Mouse (Mus musculus) left cerebral cortex, adult 11 months (tissue): ENCODE results near the gene Ctsf.
A peak's percentile ranks its signal among the peaks of the same experiment; 100 is the strongest.
"Not testable (repeated sequence)": the region's sequence is repeated elsewhere in the genome, so short reads cannot be mapped to it uniquely, and the experiment has no call there.

Source experiments
- DNase-seq: peaks from one replicate; pipeline ENCODE4 v3.0.0; 2022; ENCODE audit warnings: low spot score

Gene Ctsf

GRCm38 (mm10) chr19:4849800-4850199, 5.1 kb upstream of the Ctsf start:
- no peak for DNase-seq

- no peak for DNase-seq
Measured at GRCm38 (mm10) chr19:4850281-4850680, 4.6 kb upstream of the Ctsf start.

- DNase-seq, result no peak
Measured at GRCm38 (mm10) chr19:4855470-4855820, 515 bp downstream of the Ctsf start.

DNA sequence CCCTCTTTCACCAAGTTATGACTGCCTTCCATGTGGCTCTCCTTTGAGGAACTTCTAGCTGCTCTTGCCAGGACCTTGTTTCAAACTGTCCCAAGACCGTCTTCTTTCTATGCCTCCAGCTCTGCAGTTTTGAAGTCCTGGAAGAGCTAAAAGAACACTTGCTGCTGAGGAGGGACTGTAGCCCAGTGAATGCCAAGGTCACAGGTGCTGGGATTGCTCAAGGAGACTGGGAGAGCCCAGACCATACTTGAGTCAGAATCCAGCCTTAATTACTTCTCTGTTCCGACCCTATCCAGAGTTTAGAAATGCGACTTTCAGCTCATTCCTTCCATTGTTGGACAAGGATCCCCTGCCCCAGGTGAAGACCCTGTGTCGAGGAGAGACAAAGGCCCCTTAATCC, 1.0 kb downstream of the Ctsf start:
- no peak for DNase-seq

GRCm38 (mm10) chr19:4859081-4859480, 4.2 kb downstream of the Ctsf start:
- DNase-seq, result no peak

- no peak for DNase-seq
Measured at GRCm38 (mm10) chr19:4863048-4863447, 8.1 kb downstream of the Ctsf start.

DNA sequence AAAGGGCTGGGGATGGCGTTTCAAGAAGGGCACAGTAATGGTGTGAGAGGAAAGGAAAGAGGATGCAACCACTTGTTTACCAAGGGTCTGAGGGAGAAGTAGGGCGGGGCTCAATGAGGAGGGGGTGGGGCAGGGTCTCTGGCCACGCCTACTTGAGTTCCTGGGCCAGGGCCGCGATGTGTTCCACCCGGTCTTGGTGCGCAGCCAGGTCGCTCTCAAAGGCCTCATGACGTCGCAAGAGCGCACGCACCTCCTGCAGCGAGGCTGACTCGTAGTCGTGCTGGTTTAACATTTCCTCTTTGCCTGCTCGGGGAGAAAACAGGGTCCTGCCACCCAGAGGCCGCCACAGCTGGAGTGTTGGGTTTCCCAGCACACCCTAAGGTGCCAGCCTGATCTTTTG, 10.2 kb downstream of the Ctsf start:
- no peak for DNase-seq

- not testable (repeated sequence) for DNase-seq
Measured at GRCm38 (mm10) chr19:4874613-4875012, 19.7 kb downstream of the Ctsf start.

GRCm38 (mm10) chr19:4876241-4876640, 21.3 kb downstream of the Ctsf start:
- no peak for DNase-seq

DNA sequence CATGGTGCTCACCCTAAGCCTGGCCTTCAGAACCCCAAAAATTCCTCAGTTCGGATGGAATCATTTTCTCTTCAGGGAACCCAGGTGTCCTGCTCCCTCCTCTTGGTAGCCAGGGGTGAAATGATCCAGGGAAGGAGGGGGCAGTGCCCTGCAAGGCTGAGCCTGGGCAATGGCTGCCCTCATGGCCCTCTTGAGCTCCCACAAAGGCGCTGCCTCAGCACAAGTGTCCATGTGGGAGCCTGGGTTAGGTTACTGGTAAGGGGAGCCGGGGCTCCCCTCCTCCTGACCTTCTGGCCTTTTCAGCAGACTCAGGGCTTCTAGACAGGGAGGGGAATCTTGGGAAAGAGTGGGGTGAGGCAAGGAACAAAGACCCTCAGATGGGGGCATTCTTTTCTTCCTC, 21.8 kb downstream of the Ctsf start:
- no peak for DNase-seq

GRCm38 (mm10) chr19:4877785-4878184, 22.9 kb downstream of the Ctsf start, which contains the start of gene Actn3:
Gene Actn3 (minus strand): TSS chr19:4877909.
- DNase-seq, result no peak

DNA sequence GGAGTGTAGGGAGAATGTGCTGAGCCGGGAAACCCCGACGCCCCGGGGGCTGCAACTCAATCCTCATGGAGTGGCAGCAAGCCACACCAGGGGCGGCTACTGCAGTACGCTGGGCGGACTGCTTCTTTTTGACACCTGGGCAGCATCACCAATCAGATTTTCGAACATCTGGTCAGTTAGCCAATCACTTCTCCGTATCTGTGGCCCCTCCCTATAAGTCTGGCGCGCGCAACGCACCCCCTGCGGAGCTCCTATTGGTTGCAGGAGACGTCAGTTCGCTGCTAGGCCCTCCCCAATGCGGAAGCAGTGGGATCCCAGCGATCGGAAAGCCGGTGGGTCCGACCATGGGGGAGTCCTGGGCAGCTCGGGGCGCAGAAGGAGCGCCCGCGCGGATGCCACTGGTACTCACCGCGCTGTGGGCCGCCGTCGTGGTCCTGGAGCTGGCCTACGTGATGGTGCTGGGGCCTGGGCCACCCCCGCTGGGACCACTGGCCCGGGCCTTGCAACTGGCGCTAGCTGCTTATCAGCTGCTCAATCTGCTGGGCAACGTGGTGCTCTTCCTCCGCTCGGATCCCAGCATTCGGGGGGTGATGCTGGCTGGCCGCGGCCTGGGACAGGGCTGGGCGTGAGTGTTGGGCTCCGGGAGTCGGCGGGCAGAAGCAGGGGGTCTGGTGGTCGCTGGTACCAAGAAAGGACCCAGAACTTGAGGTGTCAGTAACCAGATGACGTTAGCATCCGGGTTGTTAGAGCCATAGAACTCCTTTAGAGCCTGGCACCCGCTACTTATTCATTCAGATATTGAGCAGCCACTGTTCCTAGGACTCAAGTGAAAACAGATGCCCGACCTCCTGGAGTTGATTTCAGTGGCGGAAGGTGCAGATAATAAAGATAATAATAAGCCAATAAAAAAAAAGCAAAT, 23.7 kb downstream of the Ctsf start, which contains the start of gene Zdhhc24:
TSS of gene Zdhhc24 (plus strand) at position 264 of the 919 bp plus-strand sequence.
- peak; percentile 93 for DNase-seq

DNA sequence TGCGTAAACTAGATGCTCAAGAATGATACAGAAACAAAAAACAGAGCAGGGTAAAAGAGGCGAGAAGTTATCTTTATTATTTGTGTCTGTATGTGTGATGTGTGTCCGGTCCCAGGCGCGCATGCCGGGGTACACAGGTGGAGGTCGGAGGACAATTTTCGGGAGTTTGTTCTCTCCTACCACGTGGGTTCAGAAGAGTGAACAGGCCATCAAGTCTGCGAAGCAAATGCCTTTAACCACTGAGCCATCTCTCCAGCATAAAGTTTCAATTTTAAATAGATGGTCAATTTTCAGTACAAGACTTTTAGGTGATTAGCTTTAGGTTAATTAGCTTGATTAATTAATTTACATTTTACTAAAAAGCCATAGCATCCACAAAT, 24.4 kb downstream of the Ctsf start:
- no peak for DNase-seq

GRCm38 (mm10) chr19:4883961-4884360, 29.0 kb downstream of the Ctsf start:
- DNase-seq, result no peak

GRCm38 (mm10) chr19:4889791-4890190, 34.9 kb downstream of the Ctsf start:
- no peak for DNase-seq

GRCm38 (mm10) chr19:4891798-4892197, 36.9 kb downstream of the Ctsf start:
- no peak for DNase-seq

DNA sequence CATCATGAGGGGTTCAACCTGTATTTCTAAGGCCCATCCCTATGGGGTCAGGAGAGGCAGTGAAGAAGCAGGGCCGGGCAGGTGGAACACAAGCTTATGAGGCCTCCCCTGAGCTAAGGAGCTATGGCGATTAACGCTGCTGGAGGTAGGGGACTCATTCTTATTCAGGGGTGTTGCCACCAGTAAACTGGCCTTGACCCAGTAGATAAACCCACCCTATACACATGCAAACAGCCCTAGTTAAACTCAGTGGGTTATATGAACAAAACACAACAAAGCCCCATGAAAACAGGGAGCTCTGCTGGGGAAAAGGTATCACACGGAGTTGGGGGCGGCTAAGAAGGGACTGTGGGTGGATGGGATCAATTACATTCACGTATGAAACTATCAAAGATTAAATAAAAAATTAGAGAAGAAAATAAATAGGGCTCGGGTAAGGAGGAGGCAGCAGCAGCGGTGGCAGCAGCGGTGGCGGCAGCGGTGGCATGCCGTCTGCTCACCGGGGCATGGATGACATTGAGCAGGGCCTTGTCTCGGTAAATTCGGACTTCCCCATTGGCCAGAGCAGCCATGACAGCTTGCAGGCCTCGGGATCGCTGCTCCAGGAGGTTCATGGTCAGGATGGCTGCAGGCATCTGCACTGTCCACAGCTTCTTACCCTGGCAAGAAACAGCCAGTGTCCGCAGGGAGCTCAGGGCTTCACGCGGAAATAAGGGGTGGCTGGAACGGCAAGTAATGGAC, 42.0 kb downstream of the Ctsf start:
- no peak for DNase-seq

GRCm38 (mm10) chr19:4898972-4899371, 44.0 kb downstream of the Ctsf start:
- DNase-seq, result no peak

- DNase-seq, result no peak
Measured at GRCm38 (mm10) chr19:4899888-4900287, 45.0 kb downstream of the Ctsf start.

- DNase-seq, result peak; percentile 52
Measured at GRCm38 (mm10) chr19:4905979-4906794, 51.3 kb downstream of the Ctsf start, which contains the start of gene Bbs1. Gene Bbs1 (minus strand): TSS chr19:4906628.

DNA sequence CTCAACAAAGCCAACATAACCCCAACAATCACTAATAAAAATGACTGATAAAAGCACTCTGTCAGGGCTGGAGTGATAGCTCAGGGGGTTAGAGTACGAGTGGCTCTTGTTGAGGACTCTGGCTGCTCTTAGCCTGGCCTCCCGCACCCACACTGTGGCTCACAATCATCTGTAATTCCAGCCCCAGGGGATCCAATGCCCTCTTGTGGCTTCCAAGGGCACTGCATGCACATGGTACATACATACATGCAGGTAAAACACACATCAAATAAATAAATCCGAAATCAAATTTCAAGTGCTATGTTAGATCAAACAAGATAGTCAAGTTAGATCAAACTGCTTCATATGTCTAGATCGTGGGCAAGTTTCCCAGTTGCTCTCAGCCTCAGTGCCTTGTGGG, 53.2 kb downstream of the Ctsf start:
- no peak for DNase-seq

GRCm38 (mm10) chr19:4909376-4909775, 54.4 kb downstream of the Ctsf start:
- DNase-seq, result no peak
